ENCODE assay signal across 14 mouse cellular contexts in genomic region chr10:94446379-94447008, GRCm38 (mm10).
DNase-seq lines count a peak whose midpoint lies in the region.
"Had no signal": no experiment of that assay in that cellular context is flagged by ENCODE, and none has a peak within 500 bp of the region (broad histone marks: within the 10 kb centered on the region; RNA-seq: fewer than 3 reads in every experiment).

No protein-coding gene starts in this region.

- intact Hi-C loops in heart, postnatal 10 days (cut with DNase I): no loop called here

- peak; percentile 9 for DNase-seq in cerebellum, adult 8-10 months
- no peak for DNase-seq in cerebellum, adult 9-11 months
- DNase-seq in heart, postnatal 10 days: peak; percentile 45 to 50
- DNase-seq in heart, adult 9 months (ENCODE audit: low spot score in 2 of 2): no peak
- peak; percentile 44 for DNase-seq in brain, adult 2 months (ENCODE audit: low read depth, low spot score)
- DNase-seq in cerebellum, postnatal 25 days: peak; percentile 38 to 57
- DNase-seq in right cerebral cortex, postnatal 10 days (ENCODE audit: low spot score in 2 of 2): no peak
- DNase-seq: adrenal gland, postnatal 14 days; embryo, embryonic 11 days; gastrocnemius, postnatal 10 days; heart, postnatal 36 days; kidney, adult 2 months; kidney, postnatal 4 days; lung, postnatal 4 days had no signal

Comparison
In these comparisons a context has a peak if more than half of its experiments do, and no peak if none do; other contexts are left out.
1. DNase-seq: peak in cerebellum, adult 8-10 months (single experiment), heart, postnatal 10 days (2 of 2), brain, adult 2 months (single experiment) and cerebellum, postnatal 25 days (2 of 2); none in cerebellum, adult 9-11 months (single experiment), heart, adult 9 months (0 of 2) and right cerebral cortex, postnatal 10 days (0 of 2).